Mouse (Mus musculus) MEL (cell line): Measurements from ENCODE around the gene Ppp2r2c. TPM values are rescaled to one million over a fixed set of nuclear protein-coding genes. Genes with fewer than 3 reads are reported as not detected.

Experiments
- DNase-seq: peaks from one replicate; pipeline ENCODE4 v3.0.0; 2011; ENCODE audit warnings: low read depth, low spot score
- H3K27ac ChIP-seq: 2 replicates; pipeline ENCODE4 v1.5.1; 2012; ENCODE audit warnings: low read depth, mild to moderate bottlenecking, control low read depth, low read length, moderate library complexity; ENCODE audit not compliant: control insufficient read depth
- H3K27me3 ChIP-seq, 2 experiments: fragments of 150-350 bp in 1 of 2; sonication (generic) in 1 of 2; 2 replicates each; pipeline ENCODE4 v1.6.1; 2012; ENCODE audit warnings: low read length in 2 of 2, mild to moderate bottlenecking in 2 of 2, improper control_type of control experiment in 1 of 2, moderate library complexity in 1 of 2; ENCODE audit not compliant: insufficient read depth in 2 of 2, control insufficient read depth in 1 of 2
- H3K36me3 ChIP-seq, 2 experiments: 2 replicates each; pipeline ENCODE4 v1.6.1; 2012 to 2014; ENCODE audit warnings: low read length in 2 of 2, improper control_type of control experiment in 1 of 2, inconsistent platforms in 1 of 2, mild to moderate bottlenecking in 1 of 2; ENCODE audit not compliant: insufficient read depth in 2 of 2, control insufficient read depth in 1 of 2
- H3K4me1 ChIP-seq, 2 experiments: fragments of 150-350 bp in 1 of 2; sonication (generic) in 1 of 2; 2 replicates each; pipeline ENCODE4 v1.6.1; 2012; ENCODE audit warnings: low read length in 2 of 2, improper control_type of control experiment in 1 of 2, mild to moderate bottlenecking in 1 of 2; ENCODE audit not compliant: insufficient read depth in 2 of 2, control insufficient read depth in 1 of 2
- H3K4me3 ChIP-seq, 2 experiments: fragments of 150-350 bp in 1 of 2; sonication (generic) in 1 of 2; 2 replicates each; pipeline ENCODE4 v1.5.1; 2012; ENCODE audit warnings: low read depth in 2 of 2, low read length in 2 of 2, mild to moderate bottlenecking in 2 of 2, moderate library complexity in 2 of 2, control low read depth in 1 of 2, improper control_type of control experiment in 1 of 2; ENCODE audit not compliant: control insufficient read depth in 1 of 2, insufficient read depth in 1 of 2
- H3K79me2 ChIP-seq: 2 replicates; pipeline ENCODE4 v1.6.1; 2012; ENCODE audit warnings: mild to moderate bottlenecking, low read length, moderate library complexity; ENCODE audit not compliant: control insufficient read depth, poor library complexity, insufficient read depth
- H3K9ac ChIP-seq: 2 replicates; pipeline ENCODE4 v1.6.1; 2012; ENCODE audit warnings: low read depth, mild to moderate bottlenecking, control low read depth, low read length, moderate library complexity; ENCODE audit not compliant: control insufficient read depth, poor library complexity, severe bottlenecking
- H3K9me3 ChIP-seq: fragments of 150-350 bp; sonication (generic); replicated peaks from 2 replicates; pipeline ENCODE4 v1.6.1; 2012; ENCODE audit warnings: mild to moderate bottlenecking, low read length, improper control_type of control experiment, moderate library complexity; ENCODE audit not compliant: insufficient read depth
- BHLHE40 ChIP-seq: IDR thresholded peaks from 2 replicates; pipeline ENCODE4 v1.6.1; 2012; ENCODE audit warnings: low read depth, mild to moderate bottlenecking, inconsistent platforms, low read length, improper control_type of control experiment, borderline replicate concordance
- CHD1 ChIP-seq: IDR thresholded peaks from 2 replicates; pipeline ENCODE4 v1.6.1; 2012; ENCODE audit warnings: low read depth, mild to moderate bottlenecking, inconsistent platforms, low read length, improper control_type of control experiment
- CHD2 ChIP-seq: IDR thresholded peaks from 2 replicates; pipeline ENCODE4 v1.6.1; 2011; ENCODE audit warnings: low read length, improper control_type of control experiment
- MEF2A ChIP-seq: IDR thresholded peaks from 2 replicates; pipeline ENCODE4 v1.6.1; 2014; ENCODE audit warnings: low read depth, mild to moderate bottlenecking, inconsistent platforms, low read length, improper control_type of control experiment; ENCODE audit not compliant: poor library complexity, insufficient replicate concordance, severe bottlenecking; ENCODE audit errors: extremely low read depth
- MYC ChIP-seq: IDR thresholded peaks from 2 replicates; pipeline ENCODE4 v1.6.1; 2011; ENCODE audit warnings: low read depth, mild to moderate bottlenecking, low read length, improper control_type of control experiment, moderate library complexity
- NRF1 ChIP-seq: IDR thresholded peaks from 2 replicates; pipeline ENCODE4 v1.6.1; 2014; ENCODE audit warnings: low read depth, mild to moderate bottlenecking, inconsistent platforms, low read length, improper control_type of control experiment, moderate library complexity; ENCODE audit not compliant: poor library complexity, insufficient read depth, severe bottlenecking
- POLR2A ChIP-seq, 2 experiments: IDR thresholded peaks; 2 replicates each; pipeline ENCODE4 v1.6.1; 2011 to 2012; ENCODE audit warnings: low read length in 2 of 2, mild to moderate bottlenecking in 2 of 2, control low read depth in 1 of 2, improper control_type of control experiment in 1 of 2, low read depth in 1 of 2, moderate library complexity in 1 of 2; ENCODE audit not compliant: control insufficient read depth in 1 of 2, insufficient read depth in 1 of 2, poor library complexity in 1 of 2
- POLR2AphosphoS2 ChIP-seq: IDR thresholded peaks from 2 replicates; pipeline ENCODE4 v1.6.1; 2011; ENCODE audit warnings: low read length, improper control_type of control experiment
- POLR2AphosphoS5 ChIP-seq: IDR thresholded peaks from 2 replicates; pipeline ENCODE4 v1.6.1; 2012; ENCODE audit warnings: low read depth, borderline replicate concordance, mild to moderate bottlenecking, inconsistent platforms, low read length, moderate library complexity, mixed read lengths
- RAD21 ChIP-seq: IDR thresholded peaks from 2 replicates; pipeline ENCODE4 v1.6.1; 2011; ENCODE audit warnings: mild to moderate bottlenecking, low read depth, low read length, improper control_type of control experiment
- RCOR1 ChIP-seq: IDR thresholded peaks from 2 replicates; pipeline ENCODE4 v1.6.1; 2012; ENCODE audit warnings: low read depth, mild to moderate bottlenecking, inconsistent platforms, low read length, improper control_type of control experiment
- SMC3 ChIP-seq: IDR thresholded peaks from 2 replicates; pipeline ENCODE4 v1.6.1; 2011; ENCODE audit warnings: low read depth, low read length, improper control_type of control experiment
- TAL1 ChIP-seq: IDR thresholded peaks from 2 replicates; pipeline ENCODE4 v1.6.1; 2012; ENCODE audit warnings: mild to moderate bottlenecking, inconsistent platforms, low read length, moderate library complexity, mixed read lengths
- TCF12 ChIP-seq: IDR thresholded peaks from 2 replicates; pipeline ENCODE4 v1.6.1; 2014; ENCODE audit warnings: low read depth, mild to moderate bottlenecking, inconsistent platforms, low read length, improper control_type of control experiment, moderate library complexity
- USF1 ChIP-seq: IDR thresholded peaks from 2 replicates; pipeline ENCODE4 v1.6.1; 2014; ENCODE audit warnings: low read depth, mild to moderate bottlenecking, inconsistent platforms, low read length, improper control_type of control experiment, moderate library complexity
- USF2 ChIP-seq, 2 experiments: IDR thresholded peaks; 2 replicates each; pipeline ENCODE4 v1.6.1; 2011 to 2012; ENCODE audit warnings: improper control_type of control experiment in 2 of 2, low read length in 2 of 2, borderline replicate concordance in 1 of 2, inconsistent platforms in 1 of 2, low read depth in 1 of 2, mild to moderate bottlenecking in 1 of 2; ENCODE audit not compliant: insufficient read depth in 1 of 2
- ZMIZ1 ChIP-seq: IDR thresholded peaks from 2 replicates; pipeline ENCODE4 v1.6.1; 2012; ENCODE audit warnings: low read depth, mild to moderate bottlenecking, inconsistent platforms, low read length, improper control_type of control experiment, moderate library complexity
- ZNF384 ChIP-seq: IDR thresholded peaks from 2 replicates; pipeline ENCODE4 v1.6.1; 2012; ENCODE audit warnings: low read depth, mild to moderate bottlenecking, inconsistent platforms, low read length, improper control_type of control experiment
- polyA plus RNA-seq, 2 experiments: library from polyadenylated mRNA; stranded (reverse) in 1 of 2; unstranded in 1 of 2; fragments of >175 nt in 1 of 2; fragments of >200 nt in 1 of 2; gene quantifications; 2 replicates each; pipeline versions ENCODE4 v1.2.1 to v1.2.4; 2012; ENCODE audit warnings: low replicate concordance in 2 of 2, low read depth in 1 of 2; ENCODE audit not compliant: insufficient read length in 2 of 2, insufficient read depth in 1 of 2, missing spikeins in 1 of 2
- total RNA-seq: library from RNA; depleted of rRNA; stranded (reverse); fragments of 300-350 nt; gene quantifications from 2 replicates; pipeline ENCODE4 v1.2.3, GENCODE M21; 2012

Ppp2r2c gene
- total and polyA plus RNA-seq, 3 experiments = not detected

DNA sequence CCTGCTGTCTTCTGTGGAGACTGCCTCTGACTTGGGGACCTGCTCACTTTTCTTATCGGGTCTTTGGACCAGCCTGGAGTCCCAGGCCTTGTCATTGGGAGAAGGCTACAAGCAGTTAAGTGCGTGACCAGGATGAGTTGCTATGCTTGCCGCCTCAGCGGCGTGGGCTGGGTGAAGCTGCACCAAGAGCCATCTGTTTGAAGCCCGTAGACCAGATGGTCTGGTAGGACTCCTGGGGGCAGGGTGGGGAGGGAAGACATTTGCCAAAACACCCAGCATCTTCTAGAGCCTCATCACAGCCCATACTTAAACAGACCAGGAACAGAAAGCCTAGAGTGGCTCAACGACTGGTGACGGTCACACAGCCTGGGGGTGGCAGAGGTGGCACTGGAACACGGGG, 24.9 kb downstream of the Ppp2r2c start:
- Histone ChIP-seq H3K36me3 (no peaks in the 10 kb centered on the region), H3K27me3 (no peaks in the 10 kb centered on the region), H3K9me3 (no peaks in the 10 kb centered on the region), H3K79me2 (no peaks in the 10 kb centered on the region), H3K4me1 (no peaks in the 10 kb centered on the region), H3K4me3 (no peak overlapping the region), H3K9ac (no peak overlapping the region), H3K27ac (no peak overlapping the region)
- TF ChIP-seq MYC = no peak
- no peak for TF ChIP-seq BHLHE40
- TF ChIP-seq SMC3 = no peak
- no peak for TF ChIP-seq RAD21
- no peak for TF ChIP-seq RCOR1
- TF ChIP-seq POLR2AphosphoS5 = no peak
- TF ChIP-seq USF1 = no peak
- no peak for TF ChIP-seq TAL1
- no peak for TF ChIP-seq CHD1
- TF ChIP-seq ZMIZ1 = no peak
- no peak for TF ChIP-seq NRF1
- no peak for TF ChIP-seq MEF2A
- no peak for TF ChIP-seq ZNF384
- no peak for TF ChIP-seq CHD2
- TF ChIP-seq USF2 (IDR thresholded peaks at IDR 0.05; ENCODE audit: borderline replicate concordance in 1 of 2, insufficient read depth in 1 of 2, low read depth in 1 of 2, low read length in 2 of 2) = no peak
- TF ChIP-seq POLR2AphosphoS2 = no peak
- no peak for DNase-seq

DNA sequence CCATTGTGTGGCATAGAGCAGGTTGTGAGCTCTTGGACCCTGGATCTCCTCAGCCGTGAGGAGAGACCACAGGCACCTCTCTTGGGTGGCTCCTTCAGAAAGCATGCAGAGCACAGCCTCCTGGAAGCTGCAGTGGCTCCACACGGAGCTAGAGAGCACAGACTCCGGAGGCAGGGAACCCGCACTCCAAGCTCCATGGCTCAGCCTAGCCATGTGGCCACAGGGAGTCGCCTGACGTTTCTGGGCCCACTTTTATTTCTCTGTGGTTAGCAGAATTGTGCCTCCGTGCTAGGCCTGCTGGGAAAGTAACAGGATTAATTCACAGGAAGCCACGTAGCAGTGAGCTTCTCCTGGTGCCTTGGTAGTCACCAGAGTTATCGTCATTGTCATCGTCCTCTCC, 25.8 kb downstream of the Ppp2r2c start:
- no peaks in the 10 kb centered on the region for H3K79me2 ChIP-seq
- H3K36me3 ChIP-seq = no peaks in the 10 kb centered on the region
- H3K27ac ChIP-seq = no peak overlapping the region
- H3K4me1 ChIP-seq = no peaks in the 10 kb centered on the region
- TF ChIP-seq TCF12 = no peak
- no peak for TF ChIP-seq POLR2A (IDR thresholded peaks at IDR 0.05; ENCODE audit: control insufficient read depth in 1 of 2, insufficient read depth in 1 of 2, low read depth in 1 of 2, low read length in 2 of 2, poor library complexity in 1 of 2)
- TF ChIP-seq ZNF384 = no peak
- no peak for TF ChIP-seq USF1
- TF ChIP-seq CHD2 = no peak
- H3K4me3 ChIP-seq = no peak overlapping the region
- H3K27me3 ChIP-seq = no peaks in the 10 kb centered on the region
- no peak for DNase-seq
- no peak overlapping the region for H3K9ac ChIP-seq
- no peaks in the 10 kb centered on the region for H3K9me3 ChIP-seq
